Mouse (Mus musculus) activated CD4-positive, CD25-positive, alpha-beta regulatory T cell, adult 9 weeks (primary cell): ENCODE measurements around the gene Dcaf5. TPM values are rescaled to one million over a fixed set of nuclear protein-coding genes. Genes with fewer than 3 reads are reported as not detected.

Experiments
- polyA plus RNA-seq: library from polyadenylated mRNA; unstranded; fragments of 100-300 nt; shearing (Covaris generic); gene quantifications from one replicate; pipeline ENCODE4 v1.2.1, GENCODE M21; 2017

Dcaf5 gene
- polyA plus RNA-seq: 20.7 TPM

GRCm38 (mm10) chr12:80436336-80436976 is at the start of gene Dcaf5:
TSS of gene Dcaf5 (minus strand) at chr12:80436601.

GRCm38 (mm10) chr12:80462942-80463651 is 26.7 kb upstream of the Dcaf5 start, which contains the start of gene Exd2:
TSS of gene Exd2 (plus strand) at chr12:80463095.

Other genes with a start within 250 kb of the Dcaf5 start
- 23.8 TPM for gene Actn1, start 176.2 kb downstream of the Dcaf5 start, polyA plus RNA-seq
- gene Exd2, start 26.5 kb upstream of the Dcaf5 start, polyA plus RNA-seq: 42.0 TPM
- not detected for gene Galnt16, start 81.7 kb upstream of the Dcaf5 start, polyA plus RNA-seq
- gene Slc39a9, start 207.3 kb upstream of the Dcaf5 start, polyA plus RNA-seq: 43.0 TPM
- gene Erh, start 207.7 kb upstream of the Dcaf5 start, polyA plus RNA-seq: 73.5 TPM